Mouse (Mus musculus) Patski (cell line): Measurements from ENCODE around the gene Npy1r. TPM values are rescaled to one million over a fixed set of nuclear protein-coding genes. Genes with fewer than 3 reads are reported as not detected.

ENCODE experiments used
- ATAC-seq: fragments of 100-300 bp; one replicate; pipeline ENCODE4 v1.8.0; 2021
- CTCF ChIA-PET: fragments of 350-600 bp; sonication (Branson Sonifier 250); formaldehyde crosslinking; loops from one replicate; lab custom pipeline; 2022; ENCODE audit warnings: inconsistent platforms; lab: Charles Lee
- POLR2A ChIA-PET: fragments of 350-600 bp; sonication (Branson Sonifier 250); formaldehyde crosslinking; loops from one replicate; lab custom pipeline; 2022; ENCODE audit warnings: antibody characterized with exemption, inconsistent platforms; lab: Charles Lee
- DNase-seq: peaks from one replicate; pipeline ENCODE4 v3.0.0-alpha.2; 2011; ENCODE audit warnings: low read depth, low spot score
- H3K27me3 ChIP-seq: fragments of 371-371 bp; one replicate; pipeline ENCODE4 v1.5.1; 2021
- CTCF ChIP-seq: fragments of 100-300 bp; IDR thresholded peaks from one replicate; pipeline ENCODE4 v1.5.1; 2021
- in situ Hi-C: fragments of 300-500 bp; cut with MboI; formaldehyde crosslinking; loops from 3 replicates; pipeline ENCODE4 v1.11.1; 2018; ENCODE audit warnings: low pct_unique_long_range_greater_than_20kb, mixed read lengths
- polyA plus RNA-seq: library from polyadenylated mRNA; unstranded; gene quantifications from one replicate; pipeline ENCODE4 v1.2.3, GENCODE M21; 2021

Npy1r gene
- polyA plus RNA-seq: not detected

- in situ Hi-C loops: loop anchor here (5.0 kb wide), 1 partner anchor 705 kb away; no protein-coding TSS in a partner anchor
- ATAC-seq: peak; percentile 62
- TF ChIP-seq CTCF: peak; percentile 60
- POLR2A ChIA-PET: no interaction called here
- CTCF ChIA-PET: interaction anchor here (0.7 to 1.8 kb wide), 7 partner anchors 9 to 708 kb away, joined by 3 to 5 read pairs (median 3); no protein-coding TSS in a partner anchor
- H3K27me3 ChIP-seq: peaks cover 45% of the 10 kb centered on the region
- DNase-seq: no peak
Measured at GRCm38 (mm10) chr8:66696970-66697843, at the start of gene Npy1r. Gene Npy1r (plus strand): TSS chr8:66697192.

- CTCF ChIA-PET: interaction anchor here (1.4 to 1.5 kb wide), 2 partner anchors 15 to 92 kb away, joined by 3 to 5 read pairs; partner anchors contain the start of gene Npy1r
Measured at GRCm38 (mm10) chr8:66681261-66681660, 15.7 kb upstream of the Npy1r start.

GRCm38 (mm10) chr8:66687511-66688329 lies 9.3 kb upstream of the Npy1r start, which contains the start of gene Npy5r:
Gene Npy5r (minus strand): TSS chr8:66688128.
- POLR2A ChIA-PET: no interaction called here
- TF ChIP-seq CTCF: no peak
- peaks cover 14% of the 10 kb centered on the region for H3K27me3 ChIP-seq
- DNase-seq (no peak), ATAC-seq (no peak)
- CTCF ChIA-PET: no interaction called here
- in situ Hi-C loops: no loop called here

More at GRCm38 (mm10) chr8:66681261-66681660, 15.7 kb upstream of the Npy1r start:
- H3K27me3 ChIP-seq: no peaks in the 10 kb centered on the region
- TF ChIP-seq CTCF: no peak
- POLR2A ChIA-PET: no interaction called here
- in situ Hi-C loops: no loop called here
- peak; percentile 22 for DNase-seq
- peak; percentile 97 for ATAC-seq

GRCm38 (mm10) chr8:66688395-66688794 lies 8.6 kb upstream of the Npy1r start:
- no peak for ATAC-seq
- in situ Hi-C loops: no loop called here
- POLR2A ChIA-PET: no interaction called here
- DNase-seq: no peak
- TF ChIP-seq CTCF: no peak
- CTCF ChIA-PET: no interaction called here
- H3K27me3 ChIP-seq: peaks cover 14% of the 10 kb centered on the region

- TF ChIP-seq CTCF: no peak
- peaks cover 14% of the 10 kb centered on the region for H3K27me3 ChIP-seq
- CTCF ChIA-PET: no interaction called here
- POLR2A ChIA-PET: no interaction called here
- ATAC-seq (no peak), DNase-seq (no peak)
- in situ Hi-C loops: no loop called here
Measured at GRCm38 (mm10) chr8:66688799-66689198, 8.2 kb upstream of the Npy1r start.

GRCm38 (mm10) chr8:66690402-66690801 lies 6.6 kb upstream of the Npy1r start:
- ATAC-seq (no peak), DNase-seq (no peak)
- no peak for TF ChIP-seq CTCF
- H3K27me3 ChIP-seq: peaks cover 26% of the 10 kb centered on the region
- in situ Hi-C loops: no loop called here
- ChIA-PET POLR2A (no interaction called here), CTCF (no interaction called here)

GRCm38 (mm10) chr8:66698011-66698410 lies 1.0 kb downstream of the Npy1r start:
- TF ChIP-seq CTCF: no peak
- in situ Hi-C loops: loop anchor here (5.0 kb wide), 1 partner anchor 704 kb away; no protein-coding TSS in a partner anchor

GRCm38 (mm10) chr8:66698782-66699181 lies 1.8 kb downstream of the Npy1r start:
- ATAC-seq (no peak), DNase-seq (no peak)
- CTCF ChIA-PET: interaction anchor here (1.8 kb wide), 1 partner anchor 707 kb away, joined by 5 read pairs; no protein-coding TSS in a partner anchor
- TF ChIP-seq CTCF: no peak
- in situ Hi-C loops: loop anchor here (5.0 kb wide), 1 partner anchor 704 kb away; no protein-coding TSS in a partner anchor
- H3K27me3 ChIP-seq: peaks cover 55% of the 10 kb centered on the region
- POLR2A ChIA-PET: no interaction called here

More at GRCm38 (mm10) chr8:66698011-66698410, 1.0 kb downstream of the Npy1r start:
- ChIA-PET CTCF (interaction anchor here (0.7 to 1.8 kb wide), 3 partner anchors 216 to 707 kb away, joined by 3 to 5 read pairs (median 3); no protein-coding TSS in a partner anchor), POLR2A (no interaction called here)
- ATAC-seq: no peak
- peaks cover 51% of the 10 kb centered on the region for H3K27me3 ChIP-seq
- no peak for DNase-seq

- in situ Hi-C loops: no loop called here
- POLR2A ChIA-PET: no interaction called here
Measured at GRCm38 (mm10) chr8:66714324-66714975, 17.5 kb downstream of the Npy1r start.

GRCm38 (mm10) chr8:66722835-66723234 lies 25.8 kb downstream of the Npy1r start:
- ChIA-PET POLR2A (no interaction called here), CTCF (interaction anchor here (1.1 kb wide), 1 partner anchor 10 kb away, joined by 3 read pairs; no protein-coding TSS in a partner anchor)
- peaks cover 20% of the 10 kb centered on the region for H3K27me3 ChIP-seq
- no peak for ATAC-seq
- DNase-seq: no peak
- in situ Hi-C loops: no loop called here
- TF ChIP-seq CTCF: no peak

More at GRCm38 (mm10) chr8:66714324-66714975, 17.5 kb downstream of the Npy1r start:
- DNase-seq (no peak), ATAC-seq (no peak)
- CTCF ChIA-PET: no interaction called here
- H3K27me3 ChIP-seq: peaks cover 3% of the 10 kb centered on the region
- no peak for TF ChIP-seq CTCF
